Mouse (Mus musculus) ovary, postnatal 10 days (tissue): ENCODE results near the gene Rtn1.

ENCODE experiments used
- DNase-seq: peaks from one replicate; pipeline ENCODE4 v3.0.0; 2022; ENCODE audit warnings: low spot score

Gene Rtn1

GRCm38 (mm10) chr12:72373916-72374615 lies 34.8 kb downstream of the Rtn1 start:
- DNase-seq, result no peak

- DNase-seq, result no peak
These were observed 38.8 kb downstream of the Rtn1 start for GRCm38 (mm10) chr12:72370081-72370480.

GRCm38 (mm10) chr12:72366763-72367162 lies 42.1 kb downstream of the Rtn1 start:
- no peak for DNase-seq

GRCm38 (mm10) chr12:72366104-72366437 lies 42.8 kb downstream of the Rtn1 start:
- no peak for DNase-seq

GRCm38 (mm10) chr12:72365231-72366103 lies 43.4 kb downstream of the Rtn1 start:
- no peak for DNase-seq

- no peak for DNase-seq
These were observed 44.3 kb downstream of the Rtn1 start for GRCm38 (mm10) chr12:72364543-72364942.

GRCm38 (mm10) chr12:72361701-72362354 lies 47.0 kb downstream of the Rtn1 start:
- no peak for DNase-seq

GRCm38 (mm10) chr12:72360926-72361615 lies 47.8 kb downstream of the Rtn1 start:
- no peak for DNase-seq

- no peak for DNase-seq
These were observed 49.0 kb downstream of the Rtn1 start for GRCm38 (mm10) chr12:72359903-72360302.

GRCm38 (mm10) chr12:72357667-72358420 lies 51.0 kb downstream of the Rtn1 start:
- DNase-seq, result no peak

GRCm38 (mm10) chr12:72354241-72354640 lies 54.6 kb downstream of the Rtn1 start:
- DNase-seq, result no peak

- DNase-seq, result no peak
These were observed 55.3 kb downstream of the Rtn1 start for GRCm38 (mm10) chr12:72353506-72353905.

GRCm38 (mm10) chr12:72348508-72348907 lies 60.3 kb downstream of the Rtn1 start:
- DNase-seq, result no peak

GRCm38 (mm10) chr12:72347184-72347583 lies 61.7 kb downstream of the Rtn1 start:
- DNase-seq, result no peak

GRCm38 (mm10) chr12:72343639-72344038 lies 65.2 kb downstream of the Rtn1 start:
- DNase-seq, result no peak

- DNase-seq, result no peak
These were observed 72.8 kb downstream of the Rtn1 start for GRCm38 (mm10) chr12:72336009-72336408.

- no peak for DNase-seq
These were observed 76.3 kb downstream of the Rtn1 start for GRCm38 (mm10) chr12:72332488-72333013.

GRCm38 (mm10) chr12:72331912-72332487 lies 76.9 kb downstream of the Rtn1 start:
- DNase-seq, result no peak

GRCm38 (mm10) chr12:72326087-72326486 lies 82.8 kb downstream of the Rtn1 start:
- no peak for DNase-seq

- no peak for DNase-seq
These were observed 83.8 kb downstream of the Rtn1 start for GRCm38 (mm10) chr12:72325025-72325424.
